Mouse (Mus musculus) WW6 (cell line): ENCODE data around the gene Cfp.
A peak's percentile ranks its signal among the peaks of the same experiment; 100 is the strongest.

Experiments
- DNase-seq: peaks from one replicate; pipeline ENCODE4 v3.0.0-alpha.2; 2013; ENCODE audit warnings: low read depth, low spot score

The Cfp gene

GRCm38 (mm10) chrX:20931364-20931763 is at the start of gene Cfp:
Gene Cfp, minus strand, starts transcription at chrX:20931555.
- no peak for DNase-seq

- DNase-seq, result no peak
Measured at GRCm38 (mm10) chrX:20980901-20981300, 49.5 kb upstream of the Cfp start.

GRCm38 (mm10) chrX:20961477-20962378 is 30.4 kb upstream of the Cfp start, which contains the start of gene Uxt:
Gene Uxt, minus strand, starts transcription at chrX:20962017.
- DNase-seq, result peak; percentile 80

GRCm38 (mm10) chrX:20950191-20950880 is 19.0 kb upstream of the Cfp start, which contains the start of gene Elk1:
Gene Elk1, minus strand, starts transcription at chrX:20950608.
- DNase-seq, result peak; percentile 69

- no peak for DNase-seq
Measured at GRCm38 (mm10) chrX:20946055-20946454, 14.7 kb upstream of the Cfp start.

- DNase-seq, result no peak
Measured at GRCm38 (mm10) chrX:20931963-20932362, 608 bp upstream of the Cfp start.

GRCm38 (mm10) chrX:20929859-20930258 is 1.5 kb downstream of the Cfp start:
- DNase-seq, result no peak

- no peak for DNase-seq
Measured at GRCm38 (mm10) chrX:20924976-20925375, 6.4 kb downstream of the Cfp start.

GRCm38 (mm10) chrX:20923506-20923905 is 7.8 kb downstream of the Cfp start:
- DNase-seq, result no peak

- no peak for DNase-seq
Measured at GRCm38 (mm10) chrX:20921366-20921765, 10.0 kb downstream of the Cfp start.

- peak; percentile 72 for DNase-seq
Measured at GRCm38 (mm10) chrX:20920844-20921364, 10.5 kb downstream of the Cfp start, which contains the start of gene Syn1. Gene Syn1, minus strand, starts transcription at chrX:20921004.

- no peak for DNase-seq
Measured at GRCm38 (mm10) chrX:20920249-20920843, 11.0 kb downstream of the Cfp start.

GRCm38 (mm10) chrX:20915075-20915474 is 16.3 kb downstream of the Cfp start:
- DNase-seq, result no peak

GRCm38 (mm10) chrX:20913726-20914125 is 17.6 kb downstream of the Cfp start:
- DNase-seq, result no peak

GRCm38 (mm10) chrX:20910074-20910473 is 21.3 kb downstream of the Cfp start:
- DNase-seq, result peak; percentile 24
